Comparison of ENCODE assay signal across 12 mouse cellular contexts in the genomic region with DNA sequence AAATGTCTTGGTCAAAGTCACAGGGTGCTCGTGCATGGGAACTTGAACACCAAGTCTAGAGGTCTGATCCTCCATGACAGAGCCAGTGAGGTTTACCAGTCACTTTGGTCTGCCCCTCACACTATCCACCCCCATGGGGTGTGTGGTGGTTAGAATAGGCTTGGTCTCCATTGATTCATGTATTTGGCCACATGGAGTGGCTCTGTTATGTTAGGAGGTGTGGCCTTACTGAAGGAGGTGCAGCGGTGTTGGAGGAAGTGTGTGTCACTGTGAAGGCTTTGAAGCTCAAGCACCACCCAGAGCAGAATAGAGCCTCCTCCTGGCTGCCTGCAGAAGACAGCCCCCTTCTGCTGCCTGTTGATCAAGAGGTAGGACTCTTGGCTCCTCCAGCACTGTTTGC. TPM values are rescaled to one million over a fixed set of nuclear protein-coding genes. Genes with fewer than 3 reads are reported as not detected.
A peak's percentile ranks its signal among the peaks of the same experiment; 100 is the strongest.
DNase-seq lines count a peak whose midpoint lies in the region; ATAC-seq and TF ChIP-seq lines count a peak whose summit lies in the region.
"Had no signal": no experiment of that assay in that cellular context is flagged by ENCODE, and none has a peak within 500 bp of the region (broad histone marks: within the 10 kb centered on the region; RNA-seq: fewer than 3 reads in every experiment).

No protein-coding gene starts in this region.

- no peaks in the 10 kb centered on the region for H3K27me3 ChIP-seq in thymus, adult 2 months (ENCODE audit: control insufficient read depth, insufficient read depth, low read length)
- no peaks in the 10 kb centered on the region for H3K27me3 ChIP-seq in forebrain, embryonic 16.5 days (replicated peaks; ENCODE audit: control insufficient read depth, insufficient read depth, low read length)
- H3K27me3 ChIP-seq in midbrain, embryonic 10.5 days (ENCODE audit: low read depth, poor library complexity, severe bottlenecking) = peaks cover 3% of the 10 kb centered on the region; the same call in 1 of the 2 replicates
- H3K27me3 ChIP-seq: heart, embryonic 12.5 days had no signal

- ATAC-seq in forebrain, embryonic 16.5 days = peak; percentile 10; the same call in 1 of the 2 replicates

- no peak overlapping the region for H3K9ac ChIP-seq in forebrain, embryonic 16.5 days (replicated peaks; ENCODE audit: low read depth, low read length)
- H3K9ac ChIP-seq: heart, embryonic 12.5 days; liver, embryonic 14.5 days had no signal

- H3K9me3 ChIP-seq in forebrain, embryonic 16.5 days (ENCODE audit: control insufficient read depth, low read length) = no peaks in the 10 kb centered on the region
- H3K9me3 ChIP-seq in midbrain, embryonic 10.5 days (replicated peaks) = no peaks in the 10 kb centered on the region
- H3K9me3 ChIP-seq: heart, embryonic 12.5 days had no signal

- H3K27ac ChIP-seq in thymus, adult 2 months (ENCODE audit: control insufficient read depth, insufficient read depth, low read length) = no peak overlapping the region
- peak overlapping the region; percentile 88 for H3K27ac ChIP-seq in forebrain, embryonic 16.5 days (ENCODE audit: low read length)
- peak overlapping the region; percentile 74 for H3K27ac ChIP-seq in midbrain, embryonic 10.5 days (replicated peaks)
- H3K27ac ChIP-seq: left cerebral cortex, adult 2 months; liver, embryonic 14.5 days had no signal

- WGBS in thymus, adult 2 months = 34% methylated on average over 2 of the region's 2 CpGs
- 53% methylated on average over 2 of the region's 2 CpGs for WGBS in forebrain, embryonic 16.5 days
- 56% methylated on average over 2 of the region's 2 CpGs for WGBS in midbrain, embryonic 10.5 days

- TF ChIP-seq CTCF in thymus, adult 2 months (IDR thresholded peaks at IDR 0.05; ENCODE audit: borderline replicate concordance, control insufficient read depth, extremely low read depth, insufficient read depth, low read length, poor library complexity) = no peak

- TF ChIP-seq POLR2A in thymus, adult 2 months (IDR thresholded peaks at IDR 0.05; ENCODE audit: control insufficient read depth, extremely low read depth, insufficient read depth, low read length, poor library complexity) = no peak

- no peaks in the 10 kb centered on the region for H3K4me1 ChIP-seq in thymus, adult 2 months (replicated peaks; ENCODE audit: control insufficient read depth, insufficient read depth, low read length)
- H3K4me1 ChIP-seq in forebrain, embryonic 16.5 days (replicated peaks; ENCODE audit: control insufficient read depth, insufficient read depth, low read length) = peaks cover 40% of the 10 kb centered on the region
- peaks cover 30% of the 10 kb centered on the region for H3K4me1 ChIP-seq in midbrain, embryonic 10.5 days

- H3K4me3 ChIP-seq in thymus, adult 2 months (ENCODE audit: control insufficient read depth, insufficient read depth, low read length) = no peak overlapping the region
- H3K4me3 ChIP-seq in forebrain, embryonic 16.5 days (replicated peaks; ENCODE audit: low read length) = no peak overlapping the region
- H3K4me3 ChIP-seq in midbrain, embryonic 10.5 days = no peak overlapping the region
- H3K4me3 ChIP-seq: heart, embryonic 12.5 days; left cerebral cortex, adult 2 months had no signal

- no peaks in the 10 kb centered on the region for H3K36me3 ChIP-seq in thymus, adult 2 months (ENCODE audit: control insufficient read depth, insufficient read depth, low read length)
- no peaks in the 10 kb centered on the region for H3K36me3 ChIP-seq in forebrain, embryonic 16.5 days (ENCODE audit: control insufficient read depth, insufficient read depth)
- H3K36me3 ChIP-seq in midbrain, embryonic 10.5 days = no peaks in the 10 kb centered on the region
- H3K36me3 ChIP-seq: heart, embryonic 12.5 days had no signal

- H3K4me2 ChIP-seq in forebrain, embryonic 16.5 days (ENCODE audit: low read length) = no peak overlapping the region
- H3K4me2 ChIP-seq: heart, embryonic 12.5 days had no signal

- DNase-seq in thymus, adult 2 months = peak; percentile 5
- no peak for DNase-seq in thymus, adult 18-20 months
- DNase-seq in midbrain, embryonic 10.5 days (ENCODE audit: low spot score) = no peak
- peak; percentile 45 for DNase-seq in thymus, postnatal 4 days
- DNase-seq in gastrocnemius, adult 8-10 months (ENCODE audit: low spot score in 2 of 2) = no peak
- DNase-seq in spleen, postnatal 4 days (ENCODE audit: low spot score in 2 of 2) = no peak
- DNase-seq in heart, adult 11 months = no peak
- DNase-seq: kidney, adult 9 months had no signal

RNA-seq across cellular contexts. Expression of gene Gpatch2l, which starts 59.8 kb away (rescaled TPM):
- 21.0 and 22.7 TPM in 2 replicates for polyA plus RNA-seq in thymus, adult 2 months (2012; rRNA removed)
- polyA plus RNA-seq in forebrain, embryonic 16.5 days (2015; fragmentation: Nextera tagmentation; extraction: Ambion mirVana) = 35.5 and 35.6 TPM in 2 replicates
- 18.2 and 20.1 TPM in 2 replicates for polyA plus RNA-seq in midbrain, embryonic 10.5 days (2016; fragmentation: Nextera tagmentation; extraction: Ambion mirVana)
- 10 to 100 TPM; 11.4 to 13.9 (median 12.7) TPM for total RNA-seq in gastrocnemius, adult 8-10 months (2022)

Comparison
In these comparisons a context has a peak if more than half of its experiments do, and no peak if none do; other contexts are left out.
1. DNase-seq: peak in thymus, adult 2 months (single experiment) and thymus, postnatal 4 days (single experiment); none in thymus, adult 18-20 months (0 of 2), midbrain, embryonic 10.5 days (single experiment), gastrocnemius, adult 8-10 months (0 of 2), spleen, postnatal 4 days (0 of 2) and heart, adult 11 months (single experiment).